Mouse (Mus musculus): Measurements from ENCODE around the gene Cpt1b.

DNA sequence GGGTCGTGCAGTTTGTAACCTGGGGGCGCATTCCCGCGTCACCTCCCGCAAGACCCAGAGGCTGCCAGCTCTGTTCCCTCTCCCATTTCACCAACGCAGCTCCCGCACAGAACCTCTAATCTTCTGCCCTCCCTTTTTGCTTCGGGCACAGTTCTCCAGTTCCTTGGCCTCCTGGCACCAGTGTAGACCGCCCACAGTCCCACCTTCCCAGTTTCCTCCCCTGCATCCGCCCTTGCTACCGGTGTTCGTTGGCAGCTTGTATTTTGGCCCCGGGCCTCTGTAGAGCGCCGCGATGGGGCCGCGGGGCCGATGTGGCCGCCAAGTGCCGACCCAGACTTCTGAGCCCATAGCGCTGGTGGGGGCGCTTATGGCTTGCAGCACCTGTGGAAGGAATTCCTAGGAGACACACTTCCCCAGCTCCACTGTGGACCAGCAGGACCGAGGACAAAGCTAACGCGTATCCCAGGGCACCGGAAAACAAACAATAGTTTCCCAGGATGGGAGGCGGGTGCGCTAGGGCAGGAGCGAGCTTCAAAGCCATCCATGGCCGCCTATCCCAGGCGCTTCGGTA is 46.7 kb downstream of the Cpt1b start, which contains the start of gene Odf3b:
- no peak for TF ChIP-seq CTCF (IDR thresholded peaks at IDR 0.05; ENCODE audit: insufficient read depth, low read length)
- no peak; the same call in 1 of the 2 replicates for TF ChIP-seq POLR2A (IDR thresholded peaks at IDR 0.05; ENCODE audit: borderline replicate concordance, extremely low read depth, low read depth, low read length)
